Comparison of ENCODE assay signal across 9 mouse cellular contexts in the genomic region with DNA sequence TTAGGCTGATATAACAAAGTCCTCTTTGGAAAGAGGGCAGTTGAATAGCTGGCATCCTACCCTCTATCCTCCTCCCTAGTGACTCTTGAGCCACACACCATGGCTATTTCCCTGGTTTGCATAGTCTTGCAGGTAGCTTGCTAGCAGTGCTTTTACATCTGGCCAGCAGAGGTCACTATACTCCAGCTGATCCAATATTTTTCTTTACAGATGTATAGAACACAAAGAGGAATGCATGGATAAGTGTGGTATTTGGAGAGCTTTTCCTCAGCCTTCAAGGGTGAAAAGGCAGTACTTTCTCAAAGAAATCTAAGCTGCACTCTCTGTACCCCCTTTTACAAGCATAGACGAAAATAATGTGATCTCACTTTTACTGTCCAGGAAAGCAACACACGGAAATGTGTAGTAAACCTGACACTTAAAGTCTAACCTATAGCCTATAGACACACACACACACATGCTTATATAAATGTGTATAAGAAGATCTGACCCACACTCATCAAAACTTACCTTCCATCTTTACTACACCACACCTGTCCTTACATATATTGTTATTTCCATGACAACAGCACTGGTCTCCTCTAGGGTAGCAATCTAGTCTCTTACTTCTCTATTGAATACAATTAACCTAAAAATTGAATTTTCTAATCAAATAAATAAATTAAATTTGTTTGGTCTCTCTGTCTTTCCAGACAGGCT.
DNase-seq lines count a peak whose midpoint lies in the region; ATAC-seq and TF ChIP-seq lines count a peak whose summit lies in the region.
"Had no signal": no experiment of that assay in that cellular context is flagged by ENCODE, and none has a peak within 500 bp of the region (broad histone marks: within the 10 kb centered on the region; RNA-seq: fewer than 3 reads in every experiment).

No protein-coding gene starts in this region.

- H3K9me3 ChIP-seq in neural tube, embryonic 14.5 days (ENCODE audit: control insufficient read depth, low read length) = no peaks in the 10 kb centered on the region
- H3K9me3 ChIP-seq: embryonic facial prominence, embryonic 15.5 days had no signal

- peak; percentile 25; the same call in 1 of the 2 replicates for TF ChIP-seq CTCF in lung, adult 2 months (IDR thresholded peaks at IDR 0.05; ENCODE audit: insufficient read depth, low read length)

- no peak for TF ChIP-seq POLR2A in lung, adult 2 months (IDR thresholded peaks at IDR 0.05; ENCODE audit: borderline replicate concordance, extremely low read depth, low read depth, low read length)

- H3K9ac ChIP-seq in neural tube, embryonic 14.5 days (replicated peaks; ENCODE audit: low read depth, low read length) = no peak overlapping the region
- H3K9ac ChIP-seq: embryonic facial prominence, embryonic 15.5 days had no signal

- H3K36me3 ChIP-seq in neural tube, embryonic 14.5 days (ENCODE audit: control insufficient read depth, insufficient read depth, low read length) = no peaks in the 10 kb centered on the region
- H3K36me3 ChIP-seq: embryonic facial prominence, embryonic 15.5 days had no signal

- no peak overlapping the region for H3K4me2 ChIP-seq in neural tube, embryonic 14.5 days (ENCODE audit: low read depth, low read length)
- H3K4me2 ChIP-seq: embryonic facial prominence, embryonic 15.5 days had no signal

- WGBS in lung, adult 2 months = 56% methylated on average over 2 of the region's 2 CpGs
- WGBS in neural tube, embryonic 14.5 days = 53% methylated on average over 2 of the region's 2 CpGs

- no peaks in the 10 kb centered on the region for H3K27me3 ChIP-seq in neural tube, embryonic 14.5 days (ENCODE audit: control insufficient read depth, insufficient read depth, low read length)
- H3K27me3 ChIP-seq: embryonic facial prominence, embryonic 15.5 days had no signal

- peak; percentile 13 to 32 for DNase-seq in urinary bladder, postnatal 36 days (ENCODE audit: low spot score in 2 of 2)
- no peak for DNase-seq in urinary bladder, postnatal 10 days (ENCODE audit: low spot score)
- peak; percentile 57 for DNase-seq in cerebellum, adult 8-10 months
- peak; percentile 80 for DNase-seq in forelimb bud, embryonic 11.5 days (ENCODE audit: low read depth, low spot score)
- DNase-seq in kidney, adult 9 months = peak; percentile 52
- DNase-seq in lung, adult 2 months = peak; percentile 17
- no peak for DNase-seq in spleen, postnatal 36 days (ENCODE audit: low spot score in 2 of 2)

- peak; percentile 66 for ATAC-seq in neural tube, embryonic 14.5 days (ENCODE audit: low read depth)

- no peak overlapping the region for H3K27ac ChIP-seq in neural tube, embryonic 14.5 days (ENCODE audit: low read depth, low read length)
- H3K27ac ChIP-seq: embryonic facial prominence, embryonic 15.5 days had no signal

- H3K4me3 ChIP-seq in lung, adult 2 months (replicated peaks; ENCODE audit: extremely low read depth, low read depth, low read length) = no peak overlapping the region
- no peak overlapping the region for H3K4me3 ChIP-seq in neural tube, embryonic 14.5 days (ENCODE audit: low read depth, low read length)
- H3K4me3 ChIP-seq: embryonic facial prominence, embryonic 15.5 days had no signal

- no peaks in the 10 kb centered on the region for H3K4me1 ChIP-seq in lung, adult 2 months (ENCODE audit: control insufficient read depth, insufficient read depth, low read length)
- no peaks in the 10 kb centered on the region for H3K4me1 ChIP-seq in neural tube, embryonic 14.5 days (ENCODE audit: control insufficient read depth, insufficient read depth, low read length)
- H3K4me1 ChIP-seq: embryonic facial prominence, embryonic 15.5 days had no signal

Comparison
In these comparisons a context has a peak if more than half of its experiments do, and no peak if none do; other contexts are left out.
1. DNase-seq: peak in urinary bladder, postnatal 36 days (2 of 2), cerebellum, adult 8-10 months (single experiment), forelimb bud, embryonic 11.5 days (single experiment), kidney, adult 9 months (single experiment) and lung, adult 2 months (single experiment); none in urinary bladder, postnatal 10 days (single experiment) and spleen, postnatal 36 days (0 of 2).